Mouse (Mus musculus) layer of hippocampus, adult 11-12 months (tissue): ENCODE measurements around the gene Slc22a20.

Source experiments
- DNase-seq: peaks from one replicate; pipeline ENCODE4 v3.0.0; 2022; ENCODE audit warnings: low spot score

Gene Slc22a20

DNA sequence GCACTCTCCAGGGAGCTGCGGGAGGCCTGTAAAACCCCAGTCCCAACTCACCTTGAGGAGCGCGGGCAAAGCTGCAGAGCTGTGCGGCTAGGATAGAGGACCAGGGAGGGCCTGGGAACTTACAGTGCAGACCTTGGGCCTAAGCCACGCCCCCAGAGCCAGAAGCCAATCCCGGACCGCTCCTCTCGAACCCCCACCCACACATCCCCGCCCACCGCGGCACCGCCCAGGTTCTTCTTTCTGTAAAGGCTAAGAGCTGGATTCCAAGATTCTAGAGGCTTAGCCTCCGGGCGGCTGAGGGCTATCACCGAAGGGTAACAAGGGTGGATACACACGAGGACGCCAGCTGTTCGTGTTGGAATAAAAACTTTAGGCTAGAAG lies 61.2 kb downstream of the Slc22a20 start, which contains the start of gene Cdc42ep2:
Gene Cdc42ep2 (minus strand): TSS at position 104 of the 381 bp plus-strand sequence.
- DNase-seq, result peak; percentile 92

DNA sequence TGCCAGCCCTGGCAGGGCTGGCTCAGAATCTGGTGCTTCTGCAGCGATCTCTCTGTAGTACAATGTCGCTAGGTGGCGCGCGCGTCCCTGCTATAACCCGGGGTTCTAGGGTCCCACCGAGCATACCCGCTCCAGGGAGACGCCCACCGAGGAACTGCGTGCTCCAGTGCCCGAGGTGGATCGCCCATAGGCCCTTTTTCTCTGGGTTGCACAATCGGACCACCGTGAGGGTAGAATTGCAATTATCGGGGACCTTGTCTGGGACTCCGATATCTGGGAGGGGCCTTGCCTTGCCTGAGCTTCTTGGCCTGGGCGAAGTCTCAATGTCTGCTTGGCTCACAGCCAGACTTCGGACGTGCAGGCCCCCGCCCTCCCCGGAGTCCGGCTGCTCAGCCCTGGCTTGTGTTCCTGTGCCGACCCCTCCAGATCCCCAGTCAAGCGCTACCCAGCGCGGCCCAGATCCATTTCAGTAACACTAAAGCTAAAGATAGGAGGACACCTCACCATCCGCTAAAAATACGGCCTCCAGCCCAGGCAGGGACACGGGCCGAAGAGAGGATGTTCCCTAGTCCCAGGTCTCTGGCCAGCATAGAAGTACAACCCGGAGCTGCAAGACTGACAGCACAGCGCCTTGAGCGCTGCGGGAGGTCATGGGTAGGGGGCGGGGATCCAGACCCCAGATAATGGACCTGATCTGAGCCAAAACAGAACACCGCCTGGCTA lies 61.8 kb downstream of the Slc22a20 start:
- peak; percentile 90 for DNase-seq

DNA sequence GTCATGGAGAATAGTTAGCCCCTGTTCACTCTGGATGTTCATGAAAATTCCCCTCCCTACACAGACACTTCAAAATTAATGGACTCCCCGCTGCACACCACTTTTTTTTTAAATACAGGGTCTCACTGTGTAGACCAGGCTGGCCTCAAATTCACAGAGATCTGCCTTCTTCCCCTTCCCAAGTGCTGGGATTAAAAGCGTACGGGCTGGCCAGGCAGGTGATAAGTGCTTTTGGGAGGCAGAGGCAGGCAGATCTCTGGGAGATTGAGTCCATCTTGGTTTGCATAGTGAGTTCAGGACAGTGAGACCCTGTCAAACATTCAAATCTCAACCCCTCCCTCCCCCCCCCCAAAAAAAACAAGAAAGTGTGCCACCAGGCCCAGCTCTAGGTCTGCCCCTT lies 63.0 kb downstream of the Slc22a20 start:
- DNase-seq, result no peak

DNA sequence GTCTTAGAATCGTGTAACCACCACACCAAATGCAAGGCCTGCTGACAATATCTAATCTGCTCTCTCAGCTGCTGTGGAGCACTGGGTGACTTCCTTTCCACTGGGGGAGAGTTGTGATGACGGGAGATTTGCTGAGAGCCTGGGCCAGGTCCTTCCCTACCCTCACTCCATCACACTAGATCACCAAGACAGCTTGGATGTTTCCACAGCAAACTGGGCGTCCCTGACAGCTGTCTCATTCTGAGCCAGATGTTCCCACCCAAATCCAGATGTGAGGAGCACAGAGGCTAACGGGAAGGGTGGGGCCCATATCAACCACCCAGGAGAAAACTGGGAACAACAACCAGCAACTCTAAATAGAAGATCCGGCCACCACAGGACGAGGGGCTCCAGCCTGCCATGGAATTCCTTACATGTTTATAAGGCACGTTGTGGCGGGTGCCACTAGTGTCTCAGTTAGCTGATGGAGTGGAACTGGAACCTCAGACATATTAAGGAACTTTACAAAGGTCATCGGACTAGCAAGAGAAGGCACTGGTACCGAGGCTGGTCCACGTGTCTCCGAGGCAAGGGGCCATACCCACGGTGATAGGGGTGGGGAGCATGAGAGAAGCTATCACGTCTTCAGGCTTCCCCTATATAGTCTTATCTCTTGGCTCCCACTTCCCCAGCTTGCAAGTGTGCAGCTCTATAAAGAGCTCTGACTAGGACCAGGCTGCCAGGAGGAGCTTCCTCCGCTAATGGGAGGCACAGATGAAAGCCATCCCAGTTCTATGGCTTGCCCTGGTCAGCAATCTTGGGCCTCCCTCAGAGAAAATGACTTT lies 63.6 kb downstream of the Slc22a20 start:
- DNase-seq, result no peak

DNA sequence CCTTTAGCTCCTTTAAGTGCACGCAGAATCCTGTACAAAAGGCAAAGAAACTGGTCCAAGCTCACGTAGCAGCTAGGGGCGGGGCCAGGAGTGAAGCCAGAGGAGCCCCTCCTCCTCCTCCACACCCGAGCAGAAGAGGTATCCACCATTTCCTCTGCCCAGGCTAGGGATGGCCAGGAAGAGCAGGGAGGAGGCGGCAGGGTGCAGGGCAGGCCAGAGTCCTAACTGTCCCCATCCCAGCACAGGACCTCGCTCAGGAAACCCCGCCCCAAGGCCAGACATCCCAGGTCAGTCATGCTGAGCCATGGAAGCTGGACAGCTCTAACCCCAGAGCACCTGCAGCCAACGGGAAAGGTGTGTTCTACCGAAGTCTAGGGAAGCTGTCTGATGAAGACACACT lies 64.2 kb downstream of the Slc22a20 start:
- no peak for DNase-seq
